ENCODE assay signal across 12 mouse cellular contexts in the genomic region with DNA sequence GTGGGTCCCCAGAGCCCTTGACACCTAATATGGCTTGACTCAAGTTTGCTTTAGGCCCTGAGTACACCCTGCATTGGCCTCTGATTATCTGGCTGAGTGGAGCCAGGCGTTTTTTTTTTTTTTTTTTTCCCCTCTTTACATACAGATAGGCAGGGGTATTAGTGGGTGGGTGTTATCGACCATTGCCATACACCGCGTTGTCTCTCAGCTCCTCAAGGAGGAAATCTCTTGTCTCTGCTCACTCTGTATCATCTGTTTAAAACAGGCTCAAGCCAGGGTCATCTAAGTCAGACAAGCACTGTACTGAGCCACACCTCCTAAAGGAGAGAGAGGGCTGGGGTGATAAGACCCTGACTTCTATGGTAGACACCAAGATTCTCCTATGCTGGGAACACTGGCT. TPM values are rescaled to one million over a fixed set of nuclear protein-coding genes. Genes with fewer than 3 reads are reported as not detected.
DNase-seq lines count a peak whose midpoint lies in the region; ATAC-seq lines count a peak whose summit lies in the region.
"Had no signal": no experiment of that assay in that cellular context is flagged by ENCODE, and none has a peak within 500 bp of the region (broad histone marks: within the 10 kb centered on the region; RNA-seq: fewer than 3 reads in every experiment).

No protein-coding gene starts in this region.

- ATAC-seq in heart, embryonic 11.5 days (replicated peaks; ENCODE audit: insufficient number of reproducible peaks, low FRiP score, low TSS enrichment): peak; percentile 76
- ATAC-seq in intestine, embryonic 16.5 days: no peak; the same call in 1 of the 2 replicates
- no peak for ATAC-seq in neural tube, embryonic 13.5 days (ENCODE audit: low read depth)
- no peak for ATAC-seq in frontal cortex, adult (ENCODE audit: low TSS enrichment)

- peaks cover 25% of the 10 kb centered on the region for H3K4me1 ChIP-seq in heart, embryonic 11.5 days (ENCODE audit: control insufficient read depth, insufficient read depth, low read length)
- H3K4me1 ChIP-seq in intestine, embryonic 16.5 days (ENCODE audit: control insufficient read depth, insufficient read depth, low read length): peaks cover 20% of the 10 kb centered on the region
- peaks cover 25% of the 10 kb centered on the region for H3K4me1 ChIP-seq in neural tube, embryonic 13.5 days (replicated peaks)

- H3K27me3 ChIP-seq in heart, embryonic 11.5 days (ENCODE audit: control insufficient read depth, insufficient read depth, low read length): no peaks in the 10 kb centered on the region
- no peaks in the 10 kb centered on the region for H3K27me3 ChIP-seq in intestine, embryonic 16.5 days (replicated peaks; ENCODE audit: control insufficient read depth, insufficient read depth, low read length)
- H3K27me3 ChIP-seq in neural tube, embryonic 13.5 days: no peaks in the 10 kb centered on the region

- H3K27ac ChIP-seq in heart, embryonic 11.5 days (ENCODE audit: low read depth, low read length): peak overlapping the region; percentile 95
- no peak overlapping the region for H3K27ac ChIP-seq in intestine, embryonic 16.5 days (ENCODE audit: low read length)
- no peak overlapping the region for H3K27ac ChIP-seq in neural tube, embryonic 13.5 days (replicated peaks)

- WGBS in heart, embryonic 11.5 days (ENCODE audit: insufficient replicate concordance): 45% methylated on average over 4 of the region's 4 CpGs
- WGBS in intestine, embryonic 16.5 days: 68% methylated on average over 4 of the region's 4 CpGs
- WGBS in neural tube, embryonic 13.5 days: 91% methylated on average over 4 of the region's 4 CpGs

- H3K4me2 ChIP-seq in heart, embryonic 11.5 days: peak overlapping the region; percentile 83
- H3K4me2 ChIP-seq in intestine, embryonic 16.5 days (ENCODE audit: low read depth, low read length): peak overlapping the region; percentile 80; the same call in 1 of the 2 replicates
- H3K4me2 ChIP-seq in neural tube, embryonic 13.5 days: peak overlapping the region; percentile 70

- H3K4me3 ChIP-seq in heart, embryonic 11.5 days (ENCODE audit: low read depth, low read length): peak overlapping the region; percentile 72
- no peak overlapping the region for H3K4me3 ChIP-seq in intestine, embryonic 16.5 days (ENCODE audit: low read length)
- no peak overlapping the region for H3K4me3 ChIP-seq in neural tube, embryonic 13.5 days

- H3K9ac ChIP-seq in heart, embryonic 11.5 days (ENCODE audit: low read depth, low read length): peak overlapping the region; percentile 56; the same call in 1 of the 2 replicates
- peak overlapping the region; percentile 85; the same call in 1 of the 2 replicates for H3K9ac ChIP-seq in intestine, embryonic 16.5 days (ENCODE audit: low read depth, low read length)
- H3K9ac ChIP-seq in neural tube, embryonic 13.5 days: no peak overlapping the region; the same call in 1 of the 2 replicates

- H3K9me3 ChIP-seq in heart, embryonic 11.5 days (replicated peaks; ENCODE audit: control insufficient read depth, low read length): no peaks in the 10 kb centered on the region
- no peaks in the 10 kb centered on the region for H3K9me3 ChIP-seq in intestine, embryonic 16.5 days (ENCODE audit: control insufficient read depth, low read length)
- no peaks in the 10 kb centered on the region for H3K9me3 ChIP-seq in neural tube, embryonic 13.5 days

- DNase-seq in heart, postnatal 4 days: no peak
- peak; percentile 37 for DNase-seq in spleen, adult 12 weeks (ENCODE audit: low spot score)
- no peak for DNase-seq in spleen, adult 18-20 months
- DNase-seq in left cerebral cortex, adult 18-20 months (ENCODE audit: low spot score in 2 of 2): no peak
- DNase-seq: cerebellum, adult 8-10 months; kidney, adult 18-20 months; lung, postnatal 10 days; thymus, adult 18-20 months had no signal

- peaks cover 14% of the 10 kb centered on the region for H3K36me3 ChIP-seq in heart, embryonic 11.5 days (ENCODE audit: control insufficient read depth, insufficient read depth, low read length)
- H3K36me3 ChIP-seq in intestine, embryonic 16.5 days (ENCODE audit: control insufficient read depth, insufficient read depth, low read length): peaks cover 6% of the 10 kb centered on the region
- H3K36me3 ChIP-seq in neural tube, embryonic 13.5 days: peaks cover 65% of the 10 kb centered on the region

RNA-seq across cellular contexts. Expression of a gene that starts 1.7 kb away (rescaled TPM):
- 302 and 305 TPM in 2 replicates for polyA plus RNA-seq in heart, embryonic 11.5 days (2014; fragmentation: Nextera tagmentation; extraction: Ambion mirVana)
- 100 to 1,000 TPM; 181 to 184 TPM for total RNA-seq in heart, postnatal 4 days (2021)
- 347 and 351 TPM in 2 replicates for polyA plus RNA-seq in intestine, embryonic 16.5 days (2015; fragmentation: Nextera tagmentation; extraction: Ambion mirVana)
- polyA plus RNA-seq in neural tube, embryonic 13.5 days (2015; fragmentation: Nextera tagmentation; extraction: Ambion mirVana): 147 TPM in 2 replicates
- 10 to 100 TPM; 52.6 to 58.6 TPM for total RNA-seq in left cerebral cortex, adult 18-20 months (2021)

RNA-seq across cellular contexts. Expression of a gene that starts 17.0 kb away (rescaled TPM):
- 62.8 and 70.1 TPM in 2 replicates for polyA plus RNA-seq in heart, embryonic 11.5 days (2014; fragmentation: Nextera tagmentation; extraction: Ambion mirVana)
- 10 to 100 TPM; 33.7 to 35.6 TPM for total RNA-seq in heart, postnatal 4 days (2021)
- polyA plus RNA-seq in intestine, embryonic 16.5 days (2015; fragmentation: Nextera tagmentation; extraction: Ambion mirVana): 82.6 and 87.7 TPM in 2 replicates
- polyA plus RNA-seq in neural tube, embryonic 13.5 days (2015; fragmentation: Nextera tagmentation; extraction: Ambion mirVana): 56.8 and 64.7 TPM in 2 replicates
- total RNA-seq in left cerebral cortex, adult 18-20 months (2021): 10 to 100 TPM; 40.1 to 41.5 TPM
